Mouse (Mus musculus) neural tube, embryonic 13.5 days (tissue): Measurements from ENCODE around the gene Ppp1r1b. TPM values are rescaled to one million over a fixed set of nuclear protein-coding genes. Genes with fewer than 3 reads are reported as not detected.
A peak's percentile ranks its signal among the peaks of the same experiment; 100 is the strongest.

Experiments used
- ATAC-seq: fragments of 200-750 bp; cut with Nextera tagmentation; 2 replicates; pipeline ENCODE4 v1.8.0; 2017; ENCODE audit warnings: low read depth, mild to moderate bottlenecking, moderate TSS enrichment, moderate library complexity
- H3K27ac ChIP-seq: fragments of 300-500 bp; sonication (generic); replicated peaks from 2 replicates; pipeline ENCODE4 v1.5.1; 2015; ENCODE audit warnings: moderate library complexity, mild to moderate bottlenecking, inconsistent platforms
- H3K27me3 ChIP-seq: fragments of 300-500 bp; sonication (generic); 2 replicates; pipeline ENCODE4 v1.6.1; 2015; ENCODE audit warnings: mild to moderate bottlenecking, inconsistent platforms
- H3K36me3 ChIP-seq: fragments of 300-500 bp; sonication (generic); 2 replicates; pipeline ENCODE4 v1.6.1; 2015; ENCODE audit warnings: mild to moderate bottlenecking, inconsistent platforms
- H3K4me1 ChIP-seq: fragments of 300-500 bp; sonication (generic); replicated peaks from 2 replicates; pipeline ENCODE4 v1.6.1; 2015; ENCODE audit warnings: inconsistent platforms
- H3K4me2 ChIP-seq: fragments of 300-500 bp; sonication (generic); 2 replicates; pipeline ENCODE4 v1.6.1; 2015; ENCODE audit warnings: inconsistent platforms, mild to moderate bottlenecking, moderate library complexity
- H3K4me3 ChIP-seq: fragments of 300-500 bp; sonication (generic); 2 replicates; pipeline ENCODE4 v1.5.1; 2015; ENCODE audit warnings: mild to moderate bottlenecking, inconsistent platforms
- H3K9ac ChIP-seq: fragments of 300-500 bp; sonication (generic); 2 replicates; pipeline ENCODE4 v1.6.1; 2015; ENCODE audit warnings: moderate library complexity, mild to moderate bottlenecking, inconsistent platforms
- H3K9me3 ChIP-seq: fragments of 300-500 bp; sonication (generic); 2 replicates; pipeline ENCODE4 v1.6.1; 2016; ENCODE audit warnings: inconsistent platforms
- WGBS: fragments of 180-500 bp; shearing (Covaris S2); methylation state at CpG from one replicate; pipeline ENCODE4 v1.1.7; 2015; 5-methylcytosine and 5-hydroxymethylcytosine counted together
- polyA plus RNA-seq: library from polyadenylated mRNA; unstranded; fragments of >200 nt; fragmentation: Nextera tagmentation; extraction: Ambion mirVana; gene quantifications from 2 replicates; pipeline ENCODE4 v1.2.1, GENCODE M21; 2015

Ppp1r1b gene
- polyA plus RNA-seq, 1 experiment from 2014 or later = 2.1 TPM

DNA sequence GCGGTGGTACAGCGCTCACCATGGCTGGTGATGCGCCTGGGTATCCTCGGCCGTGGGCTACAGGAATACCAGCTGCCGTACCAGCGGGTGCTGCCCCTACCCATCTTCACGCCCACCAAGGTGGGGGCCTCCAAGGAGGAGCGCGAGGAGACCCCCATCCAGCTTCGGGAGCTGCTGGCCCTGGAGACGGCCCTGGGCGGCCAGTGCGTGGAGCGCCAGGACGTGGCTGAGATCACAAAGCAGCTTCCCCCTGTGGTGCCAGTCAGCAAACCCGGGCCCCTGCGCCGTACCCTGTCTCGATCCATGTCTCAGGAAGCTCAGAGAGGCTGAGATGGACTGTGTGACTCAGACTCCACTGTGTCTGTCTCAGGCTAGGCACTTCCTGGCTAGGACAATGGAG, 36.0 kb downstream of the Ppp1r1b start:
- no peaks in the 10 kb centered on the region; the same call in 1 of the 2 replicates for H3K4me1 ChIP-seq
- H3K27ac ChIP-seq = no peak overlapping the region
- no peak overlapping the region for H3K4me2 ChIP-seq
- 73% methylated on average over 20 of the region's 20 CpGs for WGBS
- H3K9me3 ChIP-seq = no peaks in the 10 kb centered on the region
- ATAC-seq = no peak
- H3K27me3 ChIP-seq = peaks cover 53% of the 10 kb centered on the region
- H3K4me3 ChIP-seq = no peak overlapping the region
- H3K36me3 ChIP-seq = peaks cover 19% of the 10 kb centered on the region
- no peak overlapping the region for H3K9ac ChIP-seq

- no peaks in the 10 kb centered on the region; the same call in 1 of the 2 replicates for H3K4me1 ChIP-seq
- no peak overlapping the region for H3K9ac ChIP-seq
- ATAC-seq = no peak
- no peak overlapping the region for H3K4me2 ChIP-seq
- peaks cover 61% of the 10 kb centered on the region for H3K27me3 ChIP-seq
- no peaks in the 10 kb centered on the region for H3K9me3 ChIP-seq
- peaks cover 11% of the 10 kb centered on the region for H3K36me3 ChIP-seq
- no peak overlapping the region for H3K27ac ChIP-seq
- 57% methylated on average over 8 of the region's 8 CpGs for whole genome bisulfite sequencing
- no peak overlapping the region for H3K4me3 ChIP-seq
Measured at GRCm38 (mm10) chr11:98384721-98385637, 36.8 kb downstream of the Ppp1r1b start.

GRCm38 (mm10) chr11:98385638-98386585, 37.7 kb downstream of the Ppp1r1b start, which contains the start of gene Pnmt:
Pnmt (plus strand) TSS chr11:98386450.
- Histone ChIP-seq H3K36me3 (peaks cover 2% of the 10 kb centered on the region), H3K9me3 (no peaks in the 10 kb centered on the region), H3K9ac (0 out of 2 replicates have a peak within 1 kb of the TSS, but pooled peaks have one; percentile 44), H3K27me3 (peaks cover 70% of the 10 kb centered on the region), H3K4me3 (0 out of 2 replicates have a peak within 1 kb of the TSS, but pooled peaks have one; percentile 8), H3K4me2 (peak within 1 kb of the TSS; percentile 24; the same call in 1 of the 2 replicates), H3K27ac (no peak within 1 kb of the TSS), H3K4me1 (no peaks in the 10 kb centered on the region; the same call in 1 of the 2 replicates)
- no peak for ATAC-seq
- 56% methylated on average over 25 of the region's 25 CpGs for WGBS

DNA sequence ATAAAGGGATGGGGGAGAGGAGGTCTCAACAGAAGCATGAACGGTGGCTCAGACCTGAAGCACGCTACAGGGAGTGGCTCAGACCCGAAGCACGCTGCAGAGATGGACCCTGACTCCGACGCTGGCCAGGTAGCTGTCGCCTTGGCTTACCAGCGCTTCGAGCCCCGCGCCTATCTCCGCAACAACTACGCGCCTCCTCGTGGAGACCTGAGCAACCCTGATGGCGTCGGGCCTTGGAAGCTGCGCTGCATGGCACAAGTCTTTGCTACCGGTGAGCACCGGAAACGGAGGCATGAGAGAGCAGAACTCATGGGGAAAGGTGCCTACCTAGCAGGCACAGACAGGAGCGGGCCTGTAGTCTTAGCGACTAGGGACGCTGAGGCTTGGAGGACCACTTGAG, 38.4 kb downstream of the Ppp1r1b start:
- no peak for ATAC-seq
- Histone ChIP-seq H3K4me2 (peak overlapping the region; percentile 24; the same call in 1 of the 2 replicates), H3K36me3 (no peaks in the 10 kb centered on the region), H3K27ac (no peak overlapping the region), H3K4me3 (0 out of 2 replicates have a peak overlapping the region, but pooled peaks have one; percentile 8), H3K9ac (0 out of 2 replicates have a peak overlapping the region, but pooled peaks have one; percentile 44), H3K27me3 (peaks cover 76% of the 10 kb centered on the region), H3K9me3 (no peaks in the 10 kb centered on the region), H3K4me1 (no peaks in the 10 kb centered on the region; the same call in 1 of the 2 replicates)
- 24% methylated on average over 24 of the region's 24 CpGs for WGBS

GRCm38 (mm10) chr11:98387056-98387577, 38.9 kb downstream of the Ppp1r1b start:
- H3K4me1 ChIP-seq = no peaks in the 10 kb centered on the region; the same call in 1 of the 2 replicates
- no peak overlapping the region for H3K9ac ChIP-seq
- 57% methylated on average over 14 of the region's 14 CpGs for WGBS
- no peak overlapping the region for H3K27ac ChIP-seq
- no peak overlapping the region for H3K4me3 ChIP-seq
- peaks cover 81% of the 10 kb centered on the region for H3K27me3 ChIP-seq
- ATAC-seq = no peak
- H3K4me2 ChIP-seq = no peak overlapping the region
- no peaks in the 10 kb centered on the region for H3K9me3 ChIP-seq
- no peaks in the 10 kb centered on the region for H3K36me3 ChIP-seq

GRCm38 (mm10) chr11:98388282-98388681, 40.1 kb downstream of the Ppp1r1b start:
- WGBS = 83% methylated on average over 10 of the region's 10 CpGs
- peaks cover 87% of the 10 kb centered on the region for H3K27me3 ChIP-seq
- ATAC-seq = no peak

GRCm38 (mm10) chr11:98389221-98389780, 41.1 kb downstream of the Ppp1r1b start:
- peaks cover 11% of the 10 kb centered on the region for H3K4me1 ChIP-seq
- no peak overlapping the region for H3K4me2 ChIP-seq
- H3K4me3 ChIP-seq = no peak overlapping the region
- no peak for ATAC-seq
- no peaks in the 10 kb centered on the region for H3K9me3 ChIP-seq
- H3K27ac ChIP-seq = no peak overlapping the region
- 0 out of 2 replicates have a peak overlapping the region, but pooled peaks have one; percentile 3 for H3K9ac ChIP-seq
- peaks cover 82% of the 10 kb centered on the region for H3K27me3 ChIP-seq
- 25% methylated on average over 9 of the region's 9 CpGs for WGBS
- H3K36me3 ChIP-seq = no peaks in the 10 kb centered on the region

More at GRCm38 (mm10) chr11:98388282-98388681, 40.1 kb downstream of the Ppp1r1b start:
- Histone ChIP-seq H3K4me3 (no peak overlapping the region), H3K27ac (no peak overlapping the region), H3K9me3 (no peaks in the 10 kb centered on the region), H3K4me2 (no peak overlapping the region), H3K36me3 (no peaks in the 10 kb centered on the region), H3K9ac (no peak overlapping the region), H3K4me1 (peaks cover 1% of the 10 kb centered on the region; the same call in 1 of the 2 replicates)

DNA sequence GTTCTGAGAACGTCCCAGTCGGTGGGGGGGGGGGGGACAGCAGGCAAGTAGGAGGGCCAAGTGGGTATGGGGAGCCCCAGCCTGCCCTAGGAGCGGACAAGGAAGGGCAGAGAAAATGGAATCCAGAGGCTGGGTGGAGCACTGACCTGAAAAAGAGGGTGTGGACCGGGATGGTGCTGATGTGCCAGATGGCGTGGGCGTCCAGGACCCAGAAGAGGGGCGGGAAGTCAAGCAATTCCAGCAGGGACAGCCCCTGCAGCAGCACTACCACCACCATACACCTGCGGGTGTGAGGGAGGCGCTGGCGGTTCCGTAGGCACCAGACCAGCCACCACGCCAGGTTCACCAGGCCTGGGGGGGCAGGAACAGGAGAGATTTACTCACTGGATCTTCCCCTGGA, 41.9 kb downstream of the Ppp1r1b start:
- no peak for ATAC-seq
- WGBS = 71% methylated on average over 12 of the region's 12 CpGs
- H3K9ac ChIP-seq = no peak overlapping the region
- H3K36me3 ChIP-seq = no peaks in the 10 kb centered on the region
- no peak overlapping the region for H3K27ac ChIP-seq
- peaks cover 18% of the 10 kb centered on the region for H3K4me1 ChIP-seq
- peaks cover 74% of the 10 kb centered on the region for H3K27me3 ChIP-seq
- no peak overlapping the region for H3K4me2 ChIP-seq
- H3K9me3 ChIP-seq = no peaks in the 10 kb centered on the region
- H3K4me3 ChIP-seq = no peak overlapping the region

DNA sequence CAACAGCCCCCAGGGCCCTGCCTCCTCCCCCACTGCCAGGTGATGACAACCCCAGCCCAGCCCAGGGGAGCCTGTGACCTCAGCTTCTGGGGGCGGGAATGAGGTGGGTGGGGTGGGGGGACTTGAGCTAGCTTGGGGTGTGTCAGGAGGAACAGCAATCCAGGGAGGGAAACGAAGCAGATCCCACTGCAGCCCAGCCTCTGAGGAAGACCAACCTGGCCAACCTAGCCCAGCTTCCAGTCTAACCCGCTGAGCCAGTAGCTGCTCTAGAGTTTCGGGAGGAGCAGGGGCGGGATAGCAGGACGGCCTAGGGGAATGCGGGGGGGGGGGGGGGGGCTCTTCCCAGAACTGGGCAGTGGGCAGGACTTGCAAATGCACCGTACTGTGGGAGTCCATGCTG, 43.8 kb downstream of the Ppp1r1b start:
- no peak for ATAC-seq
- Histone ChIP-seq H3K4me1 (peaks cover 19% of the 10 kb centered on the region), H3K4me3 (no peak overlapping the region), H3K9me3 (no peaks in the 10 kb centered on the region), H3K4me2 (no peak overlapping the region), H3K9ac (no peak overlapping the region), H3K27me3 (peaks cover 55% of the 10 kb centered on the region), H3K27ac (no peak overlapping the region), H3K36me3 (no peaks in the 10 kb centered on the region)
- 17% methylated on average over 7 of the region's 8 CpGs for whole genome bisulfite sequencing

DNA sequence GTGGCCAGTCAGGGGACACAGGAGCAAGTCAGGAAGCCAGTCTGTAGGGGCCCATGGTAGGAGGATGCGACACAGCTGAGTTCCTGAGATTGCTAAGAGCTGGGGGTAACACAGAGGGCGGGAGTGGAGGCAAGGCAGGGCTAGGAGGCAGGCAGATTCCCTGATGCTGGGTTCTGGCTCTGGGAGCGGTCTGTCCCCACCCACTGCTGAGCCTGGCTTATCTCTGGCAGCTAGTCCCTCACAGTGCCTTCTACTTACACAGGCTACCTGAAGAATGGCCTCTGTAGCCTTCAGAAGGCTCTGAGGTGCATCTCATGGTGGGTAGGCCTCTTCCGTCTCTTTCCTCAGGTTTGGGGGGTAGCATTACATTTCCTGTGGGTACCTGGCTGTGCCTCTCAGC, 44.4 kb downstream of the Ppp1r1b start:
- H3K36me3 ChIP-seq = no peaks in the 10 kb centered on the region; the same call in 1 of the 2 replicates
- H3K27ac ChIP-seq = no peak overlapping the region
- no peak overlapping the region for H3K4me2 ChIP-seq
- no peak overlapping the region for H3K4me3 ChIP-seq
- no peak overlapping the region for H3K9ac ChIP-seq
- H3K4me1 ChIP-seq = peaks cover 19% of the 10 kb centered on the region
- no peaks in the 10 kb centered on the region for H3K9me3 ChIP-seq
- peaks cover 49% of the 10 kb centered on the region for H3K27me3 ChIP-seq
- no peak for ATAC-seq
- WGBS = 46% methylated on average over 4 of the region's 4 CpGs

DNA sequence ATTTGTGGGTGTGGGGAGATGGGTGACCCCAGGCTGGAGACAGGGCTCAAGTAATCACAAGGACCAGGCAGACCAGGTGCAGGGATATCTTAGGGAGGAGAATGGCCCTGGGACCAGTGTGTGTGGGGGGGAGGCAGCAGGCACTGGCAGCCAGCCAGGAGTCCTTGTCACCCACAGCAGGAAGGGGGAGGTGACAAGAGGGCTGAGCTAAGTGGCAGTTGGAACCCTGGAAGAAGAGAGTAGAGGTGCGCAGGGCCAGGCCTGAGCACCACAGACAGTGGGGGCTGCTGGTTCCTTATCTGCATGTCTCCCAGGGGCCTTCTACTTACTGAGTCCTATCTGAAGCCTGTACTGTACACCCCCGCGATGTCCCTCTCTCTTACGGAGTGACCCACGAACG, 45.1 kb downstream of the Ppp1r1b start:
- H3K27me3 ChIP-seq = peaks cover 42% of the 10 kb centered on the region
- no peak overlapping the region for H3K9ac ChIP-seq
- H3K4me3 ChIP-seq = no peak overlapping the region
- no peaks in the 10 kb centered on the region; the same call in 1 of the 2 replicates for H3K36me3 ChIP-seq
- ATAC-seq = no peak
- H3K4me1 ChIP-seq = peaks cover 19% of the 10 kb centered on the region
- H3K9me3 ChIP-seq = no peaks in the 10 kb centered on the region
- no peak overlapping the region for H3K27ac ChIP-seq
- no peak overlapping the region for H3K4me2 ChIP-seq
- 79% methylated on average over 6 of the region's 6 CpGs for WGBS
